Mouse (Mus musculus) midbrain, embryonic 13.5 days (tissue): ENCODE measurements at regions not wholly inside any gene's neighbourhood (a gene's known extent, or its start where the extent isn't known, plus 50 kb on each side); places are given as distances from the start of the nearest gene placed in this dataset.

ENCODE experiments used
- ATAC-seq: fragments of 200-750 bp; cut with Nextera tagmentation; 2 replicates; pipeline ENCODE4 v1.8.0; 2017; ENCODE audit warnings: mild to moderate bottlenecking, moderate TSS enrichment, moderate library complexity
- H3K27ac ChIP-seq: fragments of 300-500 bp; sonication (generic); 2 replicates; pipeline ENCODE4 v1.5.1; 2015; ENCODE audit warnings: inconsistent platforms, mild to moderate bottlenecking, moderate library complexity
- H3K27me3 ChIP-seq: fragments of 300-500 bp; sonication (generic); 2 replicates; pipeline ENCODE4 v1.6.1; 2015; ENCODE audit warnings: mild to moderate bottlenecking, inconsistent platforms
- H3K36me3 ChIP-seq: fragments of 300-500 bp; sonication (generic); 2 replicates; pipeline ENCODE4 v1.6.1; 2015; ENCODE audit warnings: mild to moderate bottlenecking, inconsistent platforms
- H3K4me1 ChIP-seq: fragments of 300-500 bp; sonication (generic); replicated peaks from 2 replicates; pipeline ENCODE4 v1.6.1; 2015; ENCODE audit warnings: inconsistent platforms
- H3K4me2 ChIP-seq: fragments of 300-500 bp; sonication (generic); replicated peaks from 2 replicates; pipeline ENCODE4 v1.6.1; 2015; ENCODE audit warnings: moderate library complexity, mild to moderate bottlenecking, inconsistent platforms
- H3K4me3 ChIP-seq: fragments of 300-500 bp; sonication (generic); replicated peaks from 2 replicates; pipeline ENCODE4 v1.5.1; 2015; ENCODE audit warnings: mild to moderate bottlenecking, inconsistent platforms
- H3K9ac ChIP-seq: fragments of 300-500 bp; sonication (generic); replicated peaks from 2 replicates; pipeline ENCODE4 v1.6.1; 2015; ENCODE audit warnings: mild to moderate bottlenecking, inconsistent platforms
- H3K9me3 ChIP-seq: fragments of 300-500 bp; sonication (generic); 2 replicates; pipeline ENCODE4 v1.6.1; 2016; ENCODE audit warnings: mild to moderate bottlenecking, inconsistent platforms
- WGBS: fragments of 180-500 bp; shearing (Covaris S2); methylation state at CpG from one replicate; pipeline ENCODE4 v1.1.7; 2015; 5-methylcytosine and 5-hydroxymethylcytosine counted together

DNA sequence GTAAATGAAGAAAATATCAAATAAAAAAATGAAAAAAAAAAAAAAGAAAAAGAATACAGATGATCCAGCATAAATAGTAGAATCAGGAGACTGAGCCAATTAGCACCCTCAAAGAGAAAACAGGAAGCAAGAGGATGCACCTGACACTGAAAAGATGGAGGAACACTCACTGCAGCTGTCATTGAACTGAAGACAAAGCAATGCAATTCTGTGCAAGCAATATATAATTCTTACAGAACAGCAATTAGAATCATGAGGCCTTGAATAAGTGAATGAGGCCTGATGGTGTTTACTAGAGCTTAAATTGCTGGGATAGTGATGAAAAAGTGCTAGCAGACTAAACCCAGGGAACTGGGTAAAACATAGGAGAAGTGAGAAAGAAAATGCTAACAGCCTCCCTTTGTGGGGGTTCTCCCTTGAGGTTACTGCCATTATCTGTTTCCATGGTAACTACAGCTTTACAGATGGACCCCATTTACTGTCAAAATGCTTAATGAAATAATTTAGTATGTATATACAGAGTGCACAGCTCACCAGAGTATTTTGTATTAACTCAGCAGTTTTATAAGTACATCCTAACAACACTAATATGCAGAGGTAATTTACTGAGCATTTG lies 407.6 kb downstream of the Casp12 start:
- peak; percentile 86 for ATAC-seq
- H3K9ac ChIP-seq = no peak overlapping the region

DNA sequence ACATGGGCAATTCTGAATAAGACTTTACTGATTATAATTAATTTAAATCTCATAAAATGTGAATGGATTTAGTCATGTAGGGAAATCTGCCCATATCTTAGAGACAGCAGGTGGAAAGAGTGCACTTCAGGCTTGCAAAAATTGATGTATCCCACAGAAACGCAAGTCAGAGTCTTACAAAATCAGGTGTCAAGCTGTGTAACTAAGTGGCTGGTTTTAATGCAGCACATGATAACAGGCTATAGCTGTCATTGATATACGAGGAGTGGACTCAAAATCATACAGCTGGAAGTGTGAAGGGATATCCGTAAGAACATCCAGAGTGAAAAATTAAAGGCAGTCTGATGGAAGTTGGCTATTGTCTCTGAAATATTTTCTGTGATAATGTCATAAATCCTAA lies 408.6 kb downstream of the Casp12 start:
- no peak overlapping the region for H3K27ac ChIP-seq
- ATAC-seq = 0 out of 2 replicates have a peak, but pooled peaks have one; percentile 43

More for the DNA sequence above, 407.6 kb downstream of the Casp12 start:
- H3K36me3 ChIP-seq = no peaks in the 10 kb centered on the region
- no peaks in the 10 kb centered on the region for H3K9me3 ChIP-seq
- H3K27me3 ChIP-seq = no peaks in the 10 kb centered on the region
- no peak overlapping the region for H3K4me3 ChIP-seq
- peaks cover 7% of the 10 kb centered on the region; the same call in 1 of the 2 replicates for H3K4me1 ChIP-seq
- peak overlapping the region; percentile 79 for H3K27ac ChIP-seq
- H3K4me2 ChIP-seq = no peak overlapping the region

DNA sequence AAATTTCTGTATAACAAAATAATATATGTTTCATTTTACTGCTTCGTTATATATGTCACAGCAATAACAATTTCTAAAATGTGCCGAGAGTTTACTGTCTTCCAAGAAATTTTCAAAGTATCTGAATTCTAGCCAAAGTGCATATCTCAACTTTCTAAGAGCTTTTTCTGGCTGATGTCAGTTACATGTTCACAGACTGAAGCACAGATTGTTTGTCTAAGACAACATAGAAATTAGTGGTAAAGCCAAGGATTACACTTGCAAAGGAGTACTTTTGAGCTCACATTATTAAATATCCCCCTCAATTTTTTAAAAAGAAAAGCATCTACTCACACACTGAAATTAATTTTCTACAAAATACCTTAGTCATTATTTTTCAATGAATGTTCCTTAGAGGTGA lies 407.2 kb upstream of the Pdgfd start:
- Histone ChIP-seq H3K36me3 (no peaks in the 10 kb centered on the region), H3K4me3 (no peak overlapping the region), H3K9me3 (no peaks in the 10 kb centered on the region), H3K4me1 (no peaks in the 10 kb centered on the region), H3K4me2 (no peak overlapping the region), H3K27ac (no peak overlapping the region), H3K9ac (no peak overlapping the region), H3K27me3 (no peaks in the 10 kb centered on the region)
- ATAC-seq = no peak
- 92% methylated on average over 2 of the region's 2 CpGs for WGBS

More for the DNA sequence above, 408.6 kb downstream of the Casp12 start:
- H3K27me3 ChIP-seq = no peaks in the 10 kb centered on the region
- no peak overlapping the region for H3K9ac ChIP-seq
- 66% methylated on average over 3 of the region's 3 CpGs for WGBS
- H3K9me3 ChIP-seq = no peaks in the 10 kb centered on the region
- peaks cover 7% of the 10 kb centered on the region; the same call in 1 of the 2 replicates for H3K4me1 ChIP-seq
- no peak overlapping the region for H3K4me2 ChIP-seq
- no peak overlapping the region for H3K4me3 ChIP-seq
- no peaks in the 10 kb centered on the region for H3K36me3 ChIP-seq

DNA sequence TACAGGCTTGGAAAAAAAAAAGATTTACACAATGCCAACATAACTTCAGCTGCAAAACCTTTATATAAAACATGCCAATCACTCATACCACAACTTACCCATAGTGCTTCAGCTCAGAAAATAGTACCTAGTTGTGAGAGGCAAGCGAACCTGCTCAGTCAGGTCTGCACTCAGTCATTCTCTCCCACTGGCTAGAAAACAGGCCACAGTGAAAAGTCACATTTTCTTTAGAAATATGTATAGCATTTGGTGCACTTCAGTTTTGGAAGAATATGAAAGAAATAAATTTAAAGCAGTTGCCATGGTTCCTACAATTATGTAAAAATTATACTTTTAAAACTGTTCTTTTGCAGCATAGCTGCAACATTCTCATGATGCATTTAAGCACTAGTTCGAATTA lies 398.5 kb upstream of the Pdgfd start:
- ATAC-seq = no peak
- Histone ChIP-seq H3K4me2 (no peak overlapping the region), H3K9me3 (no peaks in the 10 kb centered on the region), H3K4me3 (no peak overlapping the region), H3K27me3 (no peaks in the 10 kb centered on the region), H3K4me1 (no peaks in the 10 kb centered on the region), H3K36me3 (no peaks in the 10 kb centered on the region), H3K9ac (no peak overlapping the region), H3K27ac (no peak overlapping the region)
- 88% methylated on average over 2 of the region's 2 CpGs for WGBS

DNA sequence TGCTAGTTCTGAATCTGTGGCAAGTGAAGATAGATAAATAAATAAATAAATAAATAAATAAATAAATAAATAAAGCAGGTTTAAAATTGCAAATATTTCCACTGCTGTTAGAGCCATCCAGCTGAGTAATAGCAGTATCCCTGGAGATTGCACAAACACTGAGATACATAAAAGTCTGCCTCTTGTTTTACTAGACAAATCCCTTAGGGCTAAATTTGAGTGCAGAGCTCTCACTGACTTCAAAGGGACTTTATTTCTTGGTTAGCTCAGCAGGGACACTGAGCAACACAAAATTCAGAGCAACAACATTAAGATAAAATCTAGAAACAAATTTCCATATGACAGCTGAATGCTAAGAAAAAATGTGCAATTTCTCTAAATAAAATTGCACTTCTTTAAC lies 397.2 kb upstream of the Pdgfd start:
- Histone ChIP-seq H3K36me3 (no peaks in the 10 kb centered on the region), H3K4me1 (no peaks in the 10 kb centered on the region), H3K27ac (no peak overlapping the region), H3K9me3 (no peaks in the 10 kb centered on the region), H3K4me3 (no peak overlapping the region), H3K27me3 (no peaks in the 10 kb centered on the region), H3K9ac (no peak overlapping the region), H3K4me2 (no peak overlapping the region)
- ATAC-seq = no peak
